Mouse (Mus musculus) testis, adult 10 weeks (tissue): Measurements from ENCODE around the gene Helz. TPM values are rescaled to one million over a fixed set of nuclear protein-coding genes. Genes with fewer than 3 reads are reported as not detected.

Source experiments
- polyA plus RNA-seq: library from polyadenylated mRNA; stranded (reverse); fragments of 350-450 nt; fragmentation: Illumina TruSeq; extraction: RNeasy Lipid Tissue Mini Kit (QIAGEN cat#74804); gene quantifications from one replicate; pipeline ENCODE4 v1.2.3, GENCODE M21; 2014; ENCODE audit warnings: low read depth, low replicate concordance

The Helz gene
- polyA plus RNA-seq, result 16.6 TPM

GRCm38 (mm10) chr11:107547351-107548203 is at the start of gene Helz:
Helz (plus strand) TSS chr11:107547930.

GRCm38 (mm10) chr11:107716332-107716938 is 168.7 kb downstream of the Helz start, which contains the start of gene Cacng1:
Cacng1 (minus strand) TSS chr11:107716522.

Other genes with a start within 250 kb of the Helz start
- 4.6 TPM for gene Pitpnc1, start 77.2 kb upstream of the Helz start, polyA plus RNA-seq
- gene Psmd12, start 68.4 kb upstream of the Helz start, polyA plus RNA-seq, result 205 TPM
- gene Cacng1, start 168.6 kb downstream of the Helz start, polyA plus RNA-seq, result not detected
- gene Cacng4, start 246.6 kb downstream of the Helz start, polyA plus RNA-seq, result 0.39 TPM